Mouse (Mus musculus) heart, embryonic 14.5 days (tissue): ENCODE data around the gene Ccnb3. TPM values are rescaled to one million over a fixed set of nuclear protein-coding genes. Genes with fewer than 3 reads are reported as not detected.

Source experiments
- ATAC-seq: fragments of 200-750 bp; cut with Nextera tagmentation; 2 replicates; pipeline ENCODE4 v1.8.0; 2017; ENCODE audit warnings: low read depth, moderate TSS enrichment; ENCODE audit not compliant: insufficient number of reproducible peaks, insufficient read depth, low FRiP score
- H3K27ac ChIP-seq, 2 experiments: fragments of 200-500 bp in 1 of 2; fragments of 300-500 bp in 1 of 2; sonication (generic) in 1 of 2; replicated peaks in 1 of 2; 2 replicates each; pipeline ENCODE4 v1.5.1; 2012 to 2014; ENCODE audit warnings: low read depth in 2 of 2, low read length in 2 of 2, control low read depth in 1 of 2, mild to moderate bottlenecking in 1 of 2, mixed read lengths in 1 of 2; ENCODE audit not compliant: control insufficient read depth in 1 of 2, insufficient read depth in 1 of 2
- H3K27me3 ChIP-seq: fragments of 300-500 bp; sonication (generic); 2 replicates; pipeline ENCODE4 v1.6.1; 2014; ENCODE audit warnings: mild to moderate bottlenecking, low read length, control low read depth; ENCODE audit not compliant: control insufficient read depth, insufficient read depth
- H3K36me3 ChIP-seq: fragments of 300-500 bp; sonication (generic); 2 replicates; pipeline ENCODE4 v1.6.1; 2014; ENCODE audit warnings: mild to moderate bottlenecking, control low read depth, low read length, mixed read lengths; ENCODE audit not compliant: control insufficient read depth, insufficient read depth
- H3K4me1 ChIP-seq, 2 experiments: fragments of 200-500 bp in 1 of 2; fragments of 300-500 bp in 1 of 2; sonication (generic) in 1 of 2; 2 replicates each; pipeline ENCODE4 v1.6.1; 2012 to 2014; ENCODE audit warnings: low read length in 2 of 2, control low read depth in 1 of 2, mixed read lengths in 1 of 2; ENCODE audit not compliant: control insufficient read depth in 2 of 2, insufficient read depth in 2 of 2
- H3K4me2 ChIP-seq: fragments of 300-500 bp; sonication (generic); 2 replicates; pipeline ENCODE4 v1.6.1; 2014; ENCODE audit warnings: mild to moderate bottlenecking, low read length
- H3K4me3 ChIP-seq, 2 experiments: fragments of 200-500 bp in 1 of 2; fragments of 300-500 bp in 1 of 2; sonication (generic) in 1 of 2; 2 replicates each; pipeline ENCODE4 v1.5.1; 2012 to 2014; ENCODE audit warnings: low read length in 2 of 2, mild to moderate bottlenecking in 2 of 2, control low read depth in 1 of 2, low read depth in 1 of 2, moderate library complexity in 1 of 2; ENCODE audit not compliant: control insufficient read depth in 1 of 2, insufficient read depth in 1 of 2
- H3K9ac ChIP-seq: fragments of 300-500 bp; sonication (generic); 2 replicates; pipeline ENCODE4 v1.6.1; 2014; ENCODE audit warnings: mild to moderate bottlenecking, low read length
- H3K9me3 ChIP-seq: fragments of 300-500 bp; sonication (generic); 2 replicates; pipeline ENCODE4 v1.6.1; 2016; ENCODE audit warnings: low read length, control low read depth; ENCODE audit not compliant: control insufficient read depth
- WGBS: fragments of 180-500 bp; shearing (Covaris S2); extraction: QIAGEN DNeasy Blood & Tissue Kit; methylation state at CpG from one replicate; pipeline ENCODE4 v1.1.7; 2014; 5-methylcytosine and 5-hydroxymethylcytosine counted together
- polyA plus RNA-seq: library from polyadenylated mRNA; unstranded; fragments of >200 nt; fragmentation: Nextera tagmentation; extraction: Ambion mirVana; gene quantifications from 2 replicates; pipeline ENCODE4 v1.2.1, GENCODE M21; 2014

The Ccnb3 gene
- 0.20 and 0.30 TPM in 2 replicates for polyA plus RNA-seq

- Histone ChIP-seq H3K9me3 (no peaks in the 10 kb centered on the region), H3K27ac (no peak within 1 kb of the TSS), H3K36me3 (no peaks in the 10 kb centered on the region), H3K4me3 (no peak within 1 kb of the TSS), H3K4me1 (no peaks in the 10 kb centered on the region), H3K4me2 (no peak within 1 kb of the TSS), H3K9ac (no peak within 1 kb of the TSS), H3K27me3 (no peaks in the 10 kb centered on the region)
- no peak for ATAC-seq
- WGBS = 92% methylated on average over 19 of the region's 19 CpGs
Measured at GRCm38 (mm10) chrX:7041519-7041918, at the start of gene Ccnb3. Gene Ccnb3 (minus strand): TSS chrX:7041619.

GRCm38 (mm10) chrX:7090323-7090722 lies 48.9 kb upstream of the Ccnb3 start:
- Histone ChIP-seq H3K9me3 (no peaks in the 10 kb centered on the region), H3K9ac (no peak overlapping the region), H3K4me3 (no peak overlapping the region), H3K27ac (peak overlapping the region; percentile 75 to 80), H3K4me2 (0 out of 2 replicates have a peak overlapping the region, but pooled peaks have one; percentile 3), H3K36me3 (no peaks in the 10 kb centered on the region), H3K4me1 (no peaks in the 10 kb centered on the region), H3K27me3 (no peaks in the 10 kb centered on the region)
- ATAC-seq = no peak

GRCm38 (mm10) chrX:7085878-7086277 lies 44.5 kb upstream of the Ccnb3 start:
- ATAC-seq = no peak
- no peak overlapping the region for H3K4me2 ChIP-seq
- no peaks in the 10 kb centered on the region for H3K36me3 ChIP-seq
- H3K4me3 ChIP-seq = no peak overlapping the region
- H3K4me1 ChIP-seq = no peaks in the 10 kb centered on the region
- WGBS = 96% methylated on average over 1 of the region's 1 CpGs
- H3K27ac ChIP-seq = no peak overlapping the region
- no peaks in the 10 kb centered on the region for H3K9me3 ChIP-seq
- no peak overlapping the region for H3K9ac ChIP-seq
- no peaks in the 10 kb centered on the region for H3K27me3 ChIP-seq

GRCm38 (mm10) chrX:7079820-7080429 lies 38.5 kb upstream of the Ccnb3 start:
- peak overlapping the region; percentile 67 to 72 for H3K27ac ChIP-seq
- 0 out of 2 replicates have a peak, but pooled peaks have one; percentile 21 for ATAC-seq
- 31% methylated on average over 6 of the region's 6 CpGs for WGBS

GRCm38 (mm10) chrX:7068002-7068401 lies 26.6 kb upstream of the Ccnb3 start:
- no peak overlapping the region for H3K4me3 ChIP-seq
- H3K27me3 ChIP-seq = no peaks in the 10 kb centered on the region
- ATAC-seq = no peak
- 68% methylated on average over 2 of the region's 2 CpGs for WGBS
- H3K9ac ChIP-seq = no peak overlapping the region
- no peaks in the 10 kb centered on the region; the same call in 1 of the 2 replicates for H3K9me3 ChIP-seq
- H3K27ac ChIP-seq = no peak overlapping the region
- no peaks in the 10 kb centered on the region for H3K4me1 ChIP-seq
- H3K36me3 ChIP-seq = no peaks in the 10 kb centered on the region
- H3K4me2 ChIP-seq = no peak overlapping the region

More at GRCm38 (mm10) chrX:7079820-7080429, 38.5 kb upstream of the Ccnb3 start:
- H3K4me1 ChIP-seq = peaks cover 3 to 4% of the 10 kb centered on the region in 2 experiments; a peak in 3 of 4 replicates
- H3K4me3 ChIP-seq = no peak overlapping the region
- H3K36me3 ChIP-seq = no peaks in the 10 kb centered on the region
- H3K27me3 ChIP-seq = no peaks in the 10 kb centered on the region
- H3K4me2 ChIP-seq = peak overlapping the region; percentile 13; the same call in 1 of the 2 replicates
- H3K9ac ChIP-seq = no peak overlapping the region
- no peaks in the 10 kb centered on the region for H3K9me3 ChIP-seq

- H3K4me2 ChIP-seq = no peak within 1 kb of the TSS
- ATAC-seq = no peak
- H3K36me3 ChIP-seq = no peaks in the 10 kb centered on the region
- H3K9me3 ChIP-seq = no peaks in the 10 kb centered on the region; the same call in 1 of the 2 replicates
- H3K27ac ChIP-seq = no peak within 1 kb of the TSS
- H3K9ac ChIP-seq = no peak within 1 kb of the TSS
- WGBS = 89% methylated on average over 1 of the region's 1 CpGs
- no peaks in the 10 kb centered on the region for H3K4me1 ChIP-seq
- H3K4me3 ChIP-seq = no peak within 1 kb of the TSS
- H3K27me3 ChIP-seq = no peaks in the 10 kb centered on the region
Measured at GRCm38 (mm10) chrX:7067219-7067618, 25.8 kb upstream of the Ccnb3 start, which contains the start of gene Akap4. Gene Akap4 (plus strand): TSS chrX:7067519.

- ATAC-seq = no peak
- no peak overlapping the region for H3K4me2 ChIP-seq
- no peaks in the 10 kb centered on the region for H3K36me3 ChIP-seq
- H3K27me3 ChIP-seq = no peaks in the 10 kb centered on the region
- H3K4me3 ChIP-seq = no peak overlapping the region
- no peaks in the 10 kb centered on the region for H3K4me1 ChIP-seq
- H3K9me3 ChIP-seq = no peaks in the 10 kb centered on the region
- H3K9ac ChIP-seq = no peak overlapping the region
- no peak overlapping the region for H3K27ac ChIP-seq
Measured at GRCm38 (mm10) chrX:7064109-7064508, 22.7 kb upstream of the Ccnb3 start.

- Histone ChIP-seq H3K4me2 (no peak overlapping the region), H3K9me3 (no peaks in the 10 kb centered on the region), H3K9ac (no peak overlapping the region), H3K4me1 (0 out of 4 replicates have a peak, but pooled peaks cover 0 to 6% of the 10 kb centered on the region in 2 experiments), H3K27ac (no peak overlapping the region), H3K4me3 (no peak overlapping the region), H3K36me3 (no peaks in the 10 kb centered on the region), H3K27me3 (no peaks in the 10 kb centered on the region)
- WGBS = 43% methylated on average over 2 of the region's 2 CpGs
- no peak for ATAC-seq
Measured at GRCm38 (mm10) chrX:7057634-7058033, 16.2 kb upstream of the Ccnb3 start.
